Mouse (Mus musculus) ES-E14 (cell line): ENCODE data around the gene Kcna10.

ENCODE experiments used
- HCFC1 ChIP-seq: IDR thresholded peaks from 2 replicates; pipeline ENCODE4 v1.6.1; 2012; ENCODE audit warnings: low read length, inconsistent platforms, borderline replicate concordance; ENCODE audit not compliant: insufficient read depth
- ZC3H11A ChIP-seq: IDR thresholded peaks from 2 replicates; pipeline ENCODE4 v1.6.1; 2012; ENCODE audit warnings: low read depth, mild to moderate bottlenecking, inconsistent platforms, low read length, borderline replicate concordance

GRCm38 (mm10) chr3:107207625-107208253 lies 24.9 kb downstream of the Kcna10 start:
- TF ChIP-seq HCFC1 (no peak), ZC3H11A (no peak)
